Mouse (Mus musculus) urinary bladder, postnatal 0 days (tissue): Measurements from ENCODE around the gene Zfp758. TPM values are rescaled to one million over a fixed set of nuclear protein-coding genes. Genes with fewer than 3 reads are reported as not detected.

Experiments
- polyA plus RNA-seq: library from polyadenylated mRNA; unstranded; fragments of >200 nt; fragmentation: Nextera tagmentation; extraction: Ambion mirVana; gene quantifications from 2 replicates; pipeline ENCODE4 v1.2.1, GENCODE M21; 2015

The Zfp758 gene
- 4.1 and 5.4 TPM in 2 replicates for polyA plus RNA-seq

DNA sequence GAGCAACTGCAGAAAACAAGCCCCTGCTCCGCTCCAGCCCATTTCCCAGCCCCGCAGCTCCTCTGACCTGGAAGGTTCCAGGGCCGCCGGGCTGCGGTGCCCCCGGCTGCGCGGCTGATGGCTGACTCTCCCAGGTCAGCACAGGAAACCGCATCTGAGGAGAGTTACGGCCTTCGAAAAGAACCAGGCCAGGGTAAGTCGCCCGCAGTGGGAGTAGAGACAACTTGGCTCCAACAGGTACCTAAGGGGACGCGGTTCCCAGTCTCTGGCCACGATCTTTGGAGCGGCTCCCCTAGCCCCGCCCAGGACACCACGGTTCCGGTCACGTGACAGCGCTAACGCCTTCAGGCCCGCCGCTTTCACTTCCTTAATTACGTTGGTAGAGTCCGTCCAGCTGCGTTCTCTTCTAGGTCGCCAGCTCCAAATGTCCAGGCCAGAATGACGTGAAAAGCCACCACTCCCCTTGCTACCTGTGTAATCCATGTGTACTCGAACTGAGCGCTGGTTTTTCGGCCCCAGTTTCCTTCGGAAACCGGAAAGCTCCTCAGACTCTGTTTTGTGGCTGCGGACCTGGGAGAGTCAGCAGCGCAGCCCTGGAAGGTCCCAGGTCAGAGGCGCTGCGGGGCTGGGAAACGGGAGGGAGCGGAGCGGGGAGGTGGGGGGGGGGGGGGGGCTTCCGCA is at the start of gene Zfp758, which contains the start of gene Zfp944:
Gene Zfp758 (plus strand): TSS at position 353 of the 681 bp plus-strand sequence.
Gene Zfp944 (minus strand): TSS at position 300 of the 681 bp plus-strand sequence.

DNA sequence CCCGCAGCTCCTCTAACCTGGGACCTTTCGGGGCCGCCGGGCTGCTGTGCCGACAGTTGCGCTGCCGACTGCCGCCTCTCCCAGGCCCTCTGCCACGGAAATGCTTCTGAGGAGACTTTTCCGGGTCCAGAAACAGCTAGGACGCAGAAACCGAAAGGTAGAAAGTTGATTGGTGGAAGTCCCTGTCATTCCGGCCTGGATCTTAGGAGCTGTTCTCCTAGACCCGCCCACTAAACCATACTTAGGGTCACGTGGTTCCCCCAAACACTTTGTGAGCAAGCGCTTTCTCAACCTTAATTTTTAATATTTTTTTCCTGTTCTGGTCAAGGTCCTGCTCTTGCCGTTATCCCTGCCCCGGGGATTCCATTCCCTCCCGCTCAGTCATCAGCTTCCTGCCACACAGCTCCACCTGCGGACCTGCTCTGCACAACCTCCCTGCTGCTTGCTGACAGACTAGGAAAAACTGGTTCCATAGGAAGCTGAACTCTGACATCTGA is 46.5 kb upstream of the Zfp758 start, which contains the start of gene CT030661.1:
Gene CT030661.1 (minus strand): TSS at position 108 of the 497 bp plus-strand sequence.

DNA sequence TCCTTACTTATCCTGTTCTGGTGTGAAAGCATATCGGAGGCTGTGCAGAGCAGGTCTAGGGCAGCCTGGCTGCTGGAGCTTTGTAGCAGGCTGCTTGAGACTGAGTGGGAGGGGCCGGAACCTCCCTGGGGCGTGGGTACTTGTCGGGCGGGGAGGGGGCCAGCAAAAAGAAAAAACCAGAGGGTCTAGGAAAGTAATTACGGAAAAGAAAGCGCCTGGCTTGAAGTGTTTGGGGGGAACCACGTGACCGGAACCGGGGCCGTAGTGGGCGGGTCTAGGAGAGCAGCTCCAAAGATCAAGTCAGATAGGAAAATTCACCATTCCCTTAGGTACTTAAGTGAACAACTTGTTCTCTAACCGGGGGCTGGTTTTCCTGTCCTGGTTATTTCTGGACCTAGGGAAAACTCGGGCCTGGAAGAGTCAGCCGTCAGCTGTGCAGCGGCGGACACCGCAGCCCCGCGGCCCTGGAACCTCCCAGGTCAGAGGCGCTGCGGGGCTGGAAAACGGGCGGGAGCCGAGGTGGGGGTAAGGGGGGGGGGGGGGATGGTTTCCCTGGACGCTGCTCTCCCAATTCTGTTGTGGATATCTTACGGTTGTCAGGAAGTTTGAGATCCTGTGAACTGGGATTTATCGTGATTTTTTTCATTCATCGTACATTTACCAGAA is 62.8 kb downstream of the Zfp758 start, which contains the start of gene Zfp946:
Gene Zfp946 (plus strand): TSS at position 271 of the 666 bp plus-strand sequence.

Other genes starting within 250 kb of the Zfp758 start
- gene Zfp947, start 195.3 kb upstream of the Zfp758 start, polyA plus RNA-seq: 1.1 and 1.7 TPM in 2 replicates
- 1.6 and 1.8 TPM in 2 replicates for gene Zfp994, start 135.8 kb upstream of the Zfp758 start, polyA plus RNA-seq
- 5.9 and 7.2 TPM in 2 replicates for gene CT030661.1, start 46.6 kb upstream of the Zfp758 start, polyA plus RNA-seq
- gene Zfp944, start 53 bp upstream of the Zfp758 start, polyA plus RNA-seq: 6.7 and 7.0 TPM in 2 replicates
- gene Zfp946, start 62.8 kb downstream of the Zfp758 start, polyA plus RNA-seq: 3.7 and 4.5 TPM in 2 replicates
- not detected in 2 replicates for gene Vmn2r111, start 212.0 kb downstream of the Zfp758 start, polyA plus RNA-seq
- gene Vmn2r112, start 239.5 kb downstream of the Zfp758 start, polyA plus RNA-seq: not detected in 2 replicates